Mouse (Mus musculus): Measurements from ENCODE around the gene Emc6. TPM values are rescaled to one million over a fixed set of nuclear protein-coding genes. Genes with fewer than 3 reads are reported as not detected.

Emc6 gene
- 10 to 100 TPM; 66.3 to 67.9 TPM for total RNA-seq (2021)

DNA sequence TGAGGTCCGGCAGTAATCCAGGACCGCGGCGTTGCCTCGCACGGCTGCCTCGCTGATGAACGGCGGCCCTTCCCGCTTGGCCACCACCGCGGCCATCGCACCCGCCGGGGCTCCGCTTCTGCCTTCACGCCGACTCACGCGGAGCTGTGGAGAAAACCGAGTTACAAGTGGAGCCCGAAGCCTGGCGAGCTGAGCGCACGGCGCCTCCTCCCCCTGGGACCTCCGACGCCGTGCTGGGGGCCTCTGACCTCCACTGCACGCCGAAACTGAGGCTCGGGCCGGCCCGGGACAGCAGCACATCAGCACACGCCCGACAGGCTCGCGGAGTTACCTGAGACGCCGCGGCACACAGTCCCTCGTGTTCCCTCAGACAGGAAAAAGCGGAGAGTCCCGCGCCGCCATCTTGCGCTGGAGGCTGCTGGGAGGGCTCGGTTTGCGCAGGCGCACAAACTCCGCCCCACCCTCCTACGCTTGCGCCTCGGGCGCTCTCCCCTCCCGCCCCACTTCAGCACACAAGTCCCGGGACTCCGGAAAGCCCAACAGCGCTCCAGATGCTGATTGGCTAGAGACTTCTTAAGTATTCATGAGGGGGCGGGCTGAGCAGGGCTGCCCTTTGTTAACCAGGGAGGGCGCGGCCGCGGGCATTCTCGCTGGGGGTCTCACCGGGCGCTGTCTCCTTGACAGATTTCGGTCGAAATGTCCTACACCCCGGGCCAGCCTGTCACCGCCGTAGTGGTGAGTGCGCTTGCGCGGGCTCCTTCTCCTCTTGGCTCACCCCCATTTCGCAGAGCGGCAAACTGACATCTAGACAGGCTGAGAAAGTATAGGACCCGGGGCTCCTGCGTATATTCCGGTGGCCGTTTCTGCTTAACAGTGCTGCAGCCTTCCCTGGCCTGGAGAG lies at the start of gene Emc6, which contains the start of gene Tax1bp3:
Gene Emc6 (minus strand): TSS at position 430 of the 901 bp plus-strand sequence.
Gene Tax1bp3 (plus strand): TSS at position 476 of the 901 bp plus-strand sequence.
- peak; percentile 98 for DNase-seq

DNA sequence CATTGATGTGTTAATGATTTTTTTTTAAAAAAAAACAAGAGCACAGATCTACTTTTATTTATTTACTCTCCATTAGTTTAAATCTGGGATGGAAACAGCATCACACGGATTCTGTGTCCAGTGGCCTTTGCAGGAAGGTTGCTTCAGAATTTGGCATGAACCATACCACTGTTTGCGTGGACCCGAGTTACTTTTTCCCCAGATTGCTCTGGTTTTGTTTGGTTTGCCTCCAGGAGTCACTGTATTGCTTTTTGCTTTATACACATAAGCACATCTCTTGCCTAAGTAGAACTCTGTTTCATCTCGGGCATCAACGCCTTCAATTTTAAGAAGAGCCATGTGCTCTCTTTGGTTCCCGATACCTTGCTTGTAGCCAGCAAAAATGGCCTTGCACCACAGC lies 49.0 kb upstream of the Emc6 start:
- DNase-seq: no peak

DNA sequence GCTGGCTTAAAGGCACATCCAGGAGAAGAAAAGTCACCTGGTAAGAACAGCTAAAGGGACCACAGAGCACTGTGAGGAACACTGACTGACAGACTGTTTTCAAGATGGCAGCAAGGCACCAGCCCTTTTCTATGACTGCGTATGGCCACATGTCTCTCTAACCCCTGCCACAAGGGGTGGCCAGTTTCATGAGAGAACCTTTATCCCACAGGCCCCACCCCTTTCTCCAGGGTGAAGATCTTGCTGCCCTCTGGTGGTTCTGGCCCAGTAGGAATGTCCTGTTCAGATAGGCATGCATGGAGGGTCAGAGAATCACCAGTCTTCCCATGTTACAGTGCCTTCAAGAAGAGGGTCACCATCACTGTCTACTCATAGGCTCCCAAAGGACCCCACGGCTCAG lies 47.1 kb upstream of the Emc6 start:
- DNase-seq: peak; percentile 25

DNA sequence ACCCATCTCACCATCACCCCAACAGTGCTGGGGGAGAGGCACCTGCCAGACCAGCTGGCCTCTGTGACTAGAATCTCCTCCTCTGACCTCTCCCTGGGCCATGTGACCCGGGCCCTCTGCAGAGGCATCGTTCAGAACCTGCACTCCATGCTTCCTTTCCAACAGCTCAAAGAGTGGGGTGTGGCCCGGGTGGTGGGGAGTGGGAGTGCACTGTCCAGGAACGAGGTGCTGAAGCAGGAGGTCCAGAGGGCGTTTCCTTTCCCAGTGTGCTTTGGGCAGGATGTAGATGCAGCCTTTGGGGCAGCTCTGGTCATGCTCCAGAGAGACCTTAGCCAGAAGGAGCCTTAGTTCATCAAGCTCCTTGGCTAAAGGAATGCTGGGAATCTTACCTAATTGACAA lies 46.0 kb upstream of the Emc6 start:
- DNase-seq: no peak

DNA sequence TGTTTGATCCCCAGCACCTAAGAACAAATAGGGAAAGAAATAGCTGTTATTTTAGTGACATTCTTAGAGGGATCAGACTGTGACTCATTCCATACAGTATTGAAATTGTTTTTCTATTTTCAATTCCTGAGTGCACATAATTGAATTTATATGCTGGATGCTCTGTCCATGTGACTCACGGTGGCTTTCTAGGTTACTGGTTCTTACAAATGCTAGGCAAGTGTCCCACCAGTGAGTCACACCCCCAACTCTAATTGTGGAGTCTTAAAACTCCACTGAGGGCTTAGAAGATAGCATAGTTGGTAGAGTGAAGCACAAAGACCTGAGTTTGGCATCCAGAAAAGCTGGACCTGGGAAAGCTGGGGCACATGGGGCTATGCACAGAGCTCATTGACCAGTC lies 43.8 kb upstream of the Emc6 start:
- no peak for DNase-seq

DNA sequence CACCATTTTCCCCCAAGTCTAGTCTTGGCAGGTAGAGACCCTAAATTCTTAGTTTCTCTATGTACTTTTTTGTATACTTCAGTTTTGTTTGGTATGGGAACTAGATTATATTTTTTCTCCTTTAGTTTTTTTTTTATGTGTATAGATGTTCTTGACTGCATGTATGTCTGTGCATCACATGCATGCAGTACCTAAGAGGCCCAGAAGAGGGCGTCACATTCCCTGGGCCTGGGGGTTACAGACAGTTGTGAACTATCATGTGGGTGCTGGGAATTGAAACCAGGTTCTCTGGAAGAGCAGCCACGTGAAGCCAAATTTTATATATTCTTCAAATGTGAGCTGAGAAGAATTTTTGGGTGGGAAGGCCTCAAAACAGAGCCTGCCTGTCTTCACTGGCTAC lies 42.8 kb upstream of the Emc6 start:
- no peak for DNase-seq

DNA sequence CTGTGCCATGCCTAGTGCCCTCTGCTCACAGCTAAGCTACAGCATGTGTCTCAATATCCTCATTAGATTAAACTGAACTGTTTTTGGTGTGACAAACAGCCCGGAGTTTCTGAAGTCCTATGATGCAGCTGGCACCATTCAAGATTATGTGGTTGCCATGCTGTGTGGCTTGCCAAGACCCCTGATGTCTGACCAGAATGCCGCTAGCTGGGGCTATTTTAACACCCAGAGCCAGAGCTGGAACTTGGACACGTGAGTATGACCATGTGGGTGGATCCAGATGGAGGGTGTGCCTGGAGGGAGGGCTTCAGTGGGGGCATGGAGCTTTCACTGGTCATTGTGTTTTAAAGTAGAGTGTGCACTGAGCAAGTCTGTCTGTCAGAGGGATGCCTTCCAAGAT lies 37.1 kb upstream of the Emc6 start:
- no peak for DNase-seq

DNA sequence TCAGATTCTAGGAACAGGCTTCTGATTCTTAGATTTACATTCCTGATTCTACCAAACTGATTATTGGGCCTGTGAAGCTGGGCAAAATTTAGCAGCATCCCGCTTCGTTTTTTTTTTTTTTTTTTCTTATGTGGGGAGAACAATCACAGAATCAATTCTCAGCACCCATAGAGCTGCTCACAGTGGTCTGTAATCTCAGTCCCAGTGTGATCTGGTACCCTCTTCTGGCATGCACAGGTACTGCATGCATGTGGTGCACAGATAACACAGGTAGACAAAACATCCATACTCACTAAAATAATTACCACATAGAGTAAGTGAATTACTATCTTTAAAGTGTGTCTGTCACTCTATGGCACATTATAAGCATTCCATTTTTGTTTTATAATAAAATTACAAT lies 30.8 kb upstream of the Emc6 start:
- DNase-seq: no peak

DNA sequence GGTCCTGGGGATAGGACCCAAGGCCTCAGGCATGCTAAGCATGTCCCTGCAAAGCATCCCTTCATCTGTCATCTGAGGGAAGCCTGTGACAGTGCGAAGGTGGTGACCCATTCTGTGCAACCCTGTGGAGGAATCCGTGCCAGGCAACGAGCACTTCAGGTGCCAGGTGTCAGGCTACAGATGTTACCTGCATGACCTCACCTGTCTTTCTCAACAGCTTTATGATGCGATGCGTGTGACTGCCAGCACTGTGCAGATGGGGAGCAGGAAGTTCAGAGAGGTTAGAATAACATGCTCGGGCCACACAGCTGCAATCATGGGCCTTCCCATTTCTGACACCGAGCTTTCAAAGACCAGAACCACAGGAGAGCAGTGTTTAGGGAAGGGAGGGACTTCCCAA lies 28.4 kb upstream of the Emc6 start:
- no peak for DNase-seq

DNA sequence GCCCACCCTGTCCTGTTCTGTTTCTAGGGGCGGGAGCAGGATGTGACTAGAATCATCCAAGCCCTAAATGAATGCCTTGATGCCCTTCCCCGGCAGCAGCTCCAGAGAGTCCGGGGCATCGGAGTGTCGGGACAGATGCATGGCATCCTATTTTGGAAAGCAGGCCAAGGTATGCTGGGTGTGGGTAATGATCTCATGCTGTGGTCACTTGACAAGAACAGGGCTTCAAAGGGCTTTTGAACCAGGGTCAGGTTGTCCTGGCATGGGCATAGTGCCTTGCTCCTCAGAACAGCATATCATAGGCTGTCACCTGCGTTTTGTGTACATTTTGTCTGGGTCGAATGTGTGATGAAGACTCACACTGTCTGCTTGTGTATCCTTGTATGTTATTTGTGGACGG lies 27.1 kb upstream of the Emc6 start:
- DNase-seq: no peak

DNA sequence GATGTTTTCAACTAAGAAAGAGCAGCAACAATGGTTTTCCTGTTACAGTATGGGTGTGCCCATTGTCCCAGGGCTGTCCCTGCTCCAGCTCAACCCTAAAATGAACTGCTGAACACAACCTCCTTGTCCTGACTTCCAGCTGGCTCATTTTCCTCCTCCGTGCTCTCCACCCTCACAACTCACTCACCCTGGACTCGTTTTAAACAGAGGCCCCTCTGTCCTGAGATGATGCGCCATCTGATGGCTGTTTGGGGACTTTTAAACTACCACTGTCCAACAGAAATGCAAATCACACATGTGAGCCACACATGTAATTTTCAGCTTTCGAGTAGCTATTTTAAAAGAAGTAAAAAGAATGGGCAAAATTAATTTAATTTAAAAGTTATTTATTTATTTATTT lies 24.8 kb upstream of the Emc6 start:
- DNase-seq: peak; percentile 35

DNA sequence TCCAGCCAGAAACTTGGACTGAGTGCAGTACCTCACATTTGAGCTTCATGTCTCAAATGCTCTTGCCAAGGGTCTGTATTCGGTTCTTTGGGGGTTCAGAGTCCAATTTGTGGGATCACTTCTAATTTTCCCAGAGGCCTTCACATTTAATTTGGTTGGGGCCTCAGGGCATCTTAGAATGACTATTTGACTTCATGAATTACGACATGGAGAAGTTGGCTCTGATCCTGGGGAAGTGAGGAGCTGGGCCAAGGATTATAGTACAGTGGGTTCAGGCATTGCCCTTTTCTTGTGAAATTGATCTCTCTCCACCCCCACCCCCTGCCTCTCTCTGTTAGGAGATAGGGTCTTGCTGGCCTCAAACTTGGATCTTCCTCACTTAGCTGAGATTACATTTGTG lies 24.2 kb upstream of the Emc6 start:
- no peak for DNase-seq

DNA sequence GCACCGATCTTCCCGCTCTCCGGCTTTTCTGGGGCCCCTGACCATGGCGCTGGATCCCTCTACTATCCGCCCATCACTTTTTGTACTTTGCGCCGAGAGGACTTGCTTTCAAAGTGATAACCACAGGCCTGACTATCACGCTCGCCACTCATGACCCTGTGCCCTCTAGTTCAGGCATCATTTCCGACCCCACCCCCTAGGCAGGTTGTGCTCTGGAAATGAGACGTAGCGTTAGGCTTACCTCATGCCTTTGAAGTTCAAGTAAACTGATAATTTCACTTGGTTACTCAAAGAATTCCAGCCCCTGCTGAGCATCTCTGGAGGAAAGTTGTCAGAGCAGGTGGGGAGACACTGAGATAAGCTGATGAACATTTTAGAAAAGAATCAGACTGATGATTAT lies 23.0 kb upstream of the Emc6 start:
- DNase-seq: no peak

DNA sequence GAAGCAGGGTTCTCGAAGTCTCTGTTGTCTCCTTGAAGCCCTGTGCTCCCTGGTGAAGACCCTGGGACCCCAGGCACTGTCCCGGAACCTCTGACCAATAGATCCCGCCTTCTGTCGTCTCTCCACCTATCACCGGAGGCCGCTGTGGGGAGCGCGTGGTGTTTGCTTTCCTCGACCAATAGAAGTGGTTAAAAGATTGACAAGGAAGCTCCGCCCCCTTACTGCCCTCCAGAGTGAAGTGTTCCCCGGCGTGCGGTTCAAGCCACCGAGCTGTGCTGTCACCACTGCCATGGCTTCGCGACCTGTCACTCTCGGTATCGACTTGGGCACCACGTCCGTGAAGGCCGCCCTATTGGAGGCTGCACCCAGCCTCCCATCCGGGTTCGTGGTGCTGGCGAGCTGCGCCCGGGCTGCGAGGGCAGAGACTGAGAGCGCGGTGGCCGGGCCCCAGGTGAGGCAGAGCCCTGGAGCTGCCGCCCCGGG lies 22.4 kb upstream of the Emc6 start, which contains the start of gene Shpk:
Gene Shpk (plus strand): TSS at position 231 of the 483 bp plus-strand sequence.
- DNase-seq: peak; percentile 96

DNA sequence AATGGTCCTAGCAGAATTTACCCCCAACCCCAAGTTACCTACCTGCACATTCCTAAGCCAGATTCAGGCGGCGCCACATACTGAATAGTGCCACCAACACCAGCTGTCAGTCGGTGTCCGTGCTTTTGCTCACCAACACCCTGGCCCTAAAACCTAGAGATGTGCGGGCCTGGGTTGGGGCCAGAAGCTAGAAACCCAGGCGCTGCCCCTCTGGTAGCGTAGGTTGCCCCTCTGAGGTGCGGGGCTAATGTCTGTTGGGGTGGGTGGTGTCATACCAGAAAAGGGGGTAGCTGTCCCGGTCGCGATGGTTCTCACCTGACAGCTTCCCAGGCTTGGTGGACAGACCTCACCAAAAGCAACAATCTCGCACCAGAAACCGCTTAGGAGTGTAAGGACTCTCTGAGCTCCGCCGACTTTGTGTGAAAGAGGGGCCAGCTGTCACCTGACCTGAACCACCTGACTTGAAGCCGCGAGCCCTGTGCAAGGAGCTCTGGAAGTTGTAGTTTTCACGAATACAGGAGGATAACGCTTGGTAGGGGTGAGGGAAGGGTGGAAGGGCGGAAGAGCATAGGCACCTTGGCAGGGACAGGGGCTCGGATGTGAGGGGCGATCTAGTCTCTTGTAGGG lies 21.9 kb upstream of the Emc6 start, which contains the start of gene Ctns:
Gene Ctns (minus strand): TSS at position 440 of the 627 bp plus-strand sequence.
- no peak for DNase-seq

DNA sequence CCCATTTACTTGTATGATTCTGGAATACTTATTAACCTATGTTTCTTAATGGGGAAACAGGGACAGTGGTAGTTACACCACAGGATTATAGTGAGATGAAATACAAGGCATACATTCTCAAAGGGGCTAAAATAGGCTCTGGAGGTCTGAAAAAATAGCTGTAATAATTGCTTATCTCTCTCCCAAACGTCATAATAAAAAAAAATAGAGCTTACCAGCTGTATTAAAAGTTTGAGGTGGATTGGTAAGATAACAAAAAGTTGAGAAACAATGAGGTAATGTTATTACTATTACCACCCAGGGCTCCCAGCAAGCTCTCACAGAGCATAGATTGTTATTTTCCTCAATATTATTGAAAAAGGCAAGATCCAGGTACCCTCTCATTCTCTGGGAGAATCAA lies 21.4 kb upstream of the Emc6 start:
- DNase-seq: no peak

DNA sequence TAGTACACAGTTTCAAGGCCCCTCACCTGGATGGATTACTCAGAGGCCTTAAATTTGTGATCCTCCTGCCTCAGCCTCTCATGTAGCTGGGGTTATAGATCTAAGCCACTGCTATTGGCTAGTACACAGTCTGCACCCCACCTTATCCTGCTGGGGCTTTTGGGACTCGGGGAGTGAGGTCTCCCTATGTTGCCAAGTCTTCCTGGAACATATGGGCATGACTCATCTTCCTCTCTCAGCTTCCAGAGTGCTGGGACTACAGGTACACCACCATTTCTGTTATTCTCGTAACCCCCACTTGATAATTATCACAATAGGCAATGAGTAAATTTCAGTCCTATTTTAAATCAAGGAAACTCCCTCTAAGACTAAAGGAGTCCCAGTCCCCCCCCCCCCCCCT lies 17.6 kb upstream of the Emc6 start:
- no peak for DNase-seq

DNA sequence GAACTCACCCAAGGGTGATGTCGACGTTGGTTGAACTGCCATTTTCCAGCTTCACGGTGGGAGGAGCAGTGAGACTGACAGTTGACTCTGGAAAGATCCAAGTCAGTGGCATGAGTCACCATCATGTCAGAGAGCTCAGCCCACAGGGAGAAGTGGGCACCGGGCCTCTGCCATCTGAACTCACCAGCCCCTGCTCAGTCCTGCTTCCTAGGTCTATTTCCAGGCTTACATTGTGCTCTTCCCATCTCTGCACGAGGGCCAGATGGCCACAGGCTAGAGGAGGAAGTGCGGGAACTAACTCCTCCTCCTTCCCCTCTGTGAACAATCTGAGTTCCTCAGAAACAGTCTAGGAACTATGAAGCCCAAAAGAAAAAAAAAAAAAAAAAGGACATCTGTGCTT lies 16.2 kb upstream of the Emc6 start:
- DNase-seq: no peak

DNA sequence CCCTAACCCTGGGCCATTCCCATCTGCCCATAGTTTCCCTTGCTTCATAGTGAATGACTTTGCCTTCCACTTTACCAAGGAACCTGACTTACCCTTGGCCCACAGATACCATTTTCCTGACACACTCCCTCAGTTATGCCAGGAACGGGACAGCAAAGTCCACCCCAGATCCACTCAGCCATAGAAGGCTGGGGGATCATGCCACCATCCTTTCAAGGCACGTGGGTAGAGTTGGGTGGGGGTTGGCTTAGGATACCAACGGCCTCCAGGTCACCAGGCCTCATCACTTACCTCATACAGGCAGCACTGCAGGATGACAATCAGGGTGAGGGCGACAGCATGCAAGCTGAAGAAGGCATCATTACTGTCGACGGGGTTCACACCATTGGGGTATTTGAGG lies 10.4 kb upstream of the Emc6 start:
- DNase-seq: no peak

DNA sequence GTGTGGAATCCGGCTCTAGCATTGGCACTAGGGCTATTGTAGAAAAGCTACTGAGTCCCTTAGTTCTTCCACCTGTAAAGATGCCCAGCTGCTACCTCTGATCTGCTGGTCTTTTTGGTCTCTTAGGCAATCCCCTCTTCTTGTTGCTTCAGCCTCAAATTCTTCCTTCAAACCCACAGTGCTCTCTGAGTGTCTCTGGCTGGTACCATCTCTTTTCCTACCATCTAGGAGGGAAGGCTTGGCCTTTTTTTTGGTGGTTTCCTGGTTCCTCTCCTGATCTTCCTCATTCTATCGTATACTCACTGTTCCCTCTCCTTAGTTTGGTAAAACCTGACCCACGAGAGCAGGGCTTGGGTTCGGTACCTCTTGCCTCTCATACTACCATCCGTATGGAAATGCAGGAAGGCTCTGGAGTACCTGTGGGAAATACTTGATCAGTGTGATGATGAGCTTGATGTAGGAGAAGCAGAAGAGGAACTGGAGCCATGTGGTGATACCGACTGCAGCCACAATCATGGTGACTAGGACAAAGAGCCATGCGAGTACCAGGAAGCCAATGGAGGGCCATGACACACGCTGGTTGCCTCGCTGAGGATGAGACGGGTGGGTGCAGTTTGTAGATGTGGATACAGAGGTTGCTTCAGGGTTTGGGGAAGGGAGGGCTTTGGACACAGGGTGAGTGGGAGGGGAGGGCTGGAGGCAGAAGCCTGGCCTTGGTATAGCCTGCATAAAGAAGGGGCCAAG lies 9.2 kb upstream of the Emc6 start:
- no peak for DNase-seq

DNA sequence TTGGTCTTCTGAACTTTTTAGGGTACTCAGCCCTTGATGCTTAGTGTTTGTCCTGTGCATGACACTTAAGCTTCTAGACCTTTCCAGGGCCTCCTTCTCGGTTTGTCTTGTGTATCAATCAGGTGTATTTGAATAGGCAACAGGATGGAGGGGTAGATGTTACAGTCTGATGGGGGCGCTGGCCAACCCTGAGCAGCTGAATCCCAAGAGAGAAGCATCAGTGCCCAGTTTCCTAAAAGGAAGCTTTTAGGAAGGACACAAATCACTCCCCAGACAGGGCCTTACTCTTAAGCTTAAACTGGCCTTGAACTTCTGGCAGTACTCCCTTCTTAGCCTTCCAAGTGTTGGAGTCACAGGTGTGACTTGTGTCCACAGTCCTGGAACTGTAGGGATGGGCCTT lies 1.1 kb upstream of the Emc6 start:
- no peak for DNase-seq

DNA sequence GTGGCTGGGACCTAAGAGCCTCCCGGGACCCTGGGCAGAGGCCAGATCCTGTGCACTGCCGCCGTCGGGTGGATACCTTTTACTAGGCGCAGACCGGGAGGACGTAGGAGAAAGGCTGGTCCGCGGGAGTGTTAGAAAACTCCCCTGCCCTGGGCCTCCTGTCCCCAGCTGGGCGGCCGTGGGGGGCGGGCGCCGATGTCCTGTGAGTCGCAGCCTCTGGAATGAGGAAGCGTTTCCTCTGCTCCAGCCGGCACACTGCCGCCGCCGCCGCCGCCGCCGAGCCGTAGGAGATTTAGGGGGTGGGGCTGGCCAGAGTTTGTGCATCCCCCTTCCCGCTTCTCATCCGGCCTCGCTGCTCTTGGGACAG lies 655 bp upstream of the Emc6 start:
- DNase-seq: peak; percentile 93

DNA sequence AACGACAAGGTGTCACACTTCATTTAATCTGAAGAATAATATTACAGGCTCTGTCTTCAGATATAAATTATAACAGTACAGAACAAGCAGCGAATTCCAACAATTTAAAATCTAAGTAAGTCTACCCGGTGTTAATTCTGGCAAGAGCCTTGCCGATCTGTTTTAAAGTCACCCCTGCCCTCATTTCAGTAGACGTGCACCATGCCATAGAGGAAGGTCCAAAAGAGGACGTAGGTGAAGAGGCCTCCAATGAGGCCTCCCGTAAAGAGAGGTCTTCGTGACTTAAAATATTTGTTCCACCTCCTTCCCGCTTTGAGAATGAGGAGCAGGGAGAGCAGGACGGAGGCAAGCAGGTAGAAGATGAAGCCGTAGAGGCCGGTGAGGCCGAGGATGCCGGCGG lies 651 bp downstream of the Emc6 start:
- DNase-seq: no peak
